Mouse (Mus musculus) A20 (cell line): ENCODE measurements around the gene Pald1.
A peak's percentile ranks its signal among the peaks of the same experiment; 100 is the strongest.

Experiments used
- DNase-seq: peaks from one replicate; pipeline ENCODE4 v3.0.0-alpha.2; 2011; ENCODE audit warnings: low read depth, low spot score

Gene Pald1

DNA sequence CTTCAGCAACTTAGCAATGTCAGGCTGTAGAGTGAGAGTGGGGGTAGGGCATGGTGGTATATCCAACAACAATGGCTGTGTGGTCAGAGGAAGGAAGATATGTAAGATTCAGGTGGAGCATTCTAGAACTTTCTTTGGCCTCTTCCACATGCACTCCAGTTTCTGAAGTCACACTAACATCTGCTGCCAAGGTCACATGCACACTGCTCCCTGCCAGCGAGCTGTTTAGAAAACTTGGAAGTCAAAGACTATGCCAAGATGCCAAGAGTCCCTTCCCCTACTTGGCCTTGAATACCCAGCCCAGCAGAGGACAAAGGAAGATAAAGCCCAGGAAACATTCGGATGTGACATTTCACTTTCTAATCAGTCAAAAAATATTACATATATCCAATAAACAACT, 19.6 kb upstream of the Pald1 start:
- no peak for DNase-seq

DNA sequence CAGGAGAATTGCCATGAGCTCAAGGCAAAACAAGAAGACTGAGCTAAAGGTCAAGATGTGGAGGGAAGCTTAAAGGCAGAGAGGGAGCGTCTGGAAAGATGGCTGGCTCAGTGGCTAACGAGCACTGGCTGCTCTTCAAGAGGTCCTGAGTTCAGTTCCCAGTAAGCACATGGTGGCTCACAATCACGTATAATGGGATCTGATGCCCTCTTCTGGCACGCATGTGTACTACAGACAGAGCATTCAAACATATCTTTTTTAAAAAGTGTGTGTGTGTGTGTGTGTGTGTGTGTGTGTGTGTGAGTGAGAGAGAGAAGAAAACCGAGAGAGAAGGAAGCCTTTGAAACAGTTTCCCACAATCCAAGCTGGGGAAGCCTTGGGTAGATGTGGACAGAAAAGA, 19.1 kb upstream of the Pald1 start:
- DNase-seq = peak; percentile 61

DNA sequence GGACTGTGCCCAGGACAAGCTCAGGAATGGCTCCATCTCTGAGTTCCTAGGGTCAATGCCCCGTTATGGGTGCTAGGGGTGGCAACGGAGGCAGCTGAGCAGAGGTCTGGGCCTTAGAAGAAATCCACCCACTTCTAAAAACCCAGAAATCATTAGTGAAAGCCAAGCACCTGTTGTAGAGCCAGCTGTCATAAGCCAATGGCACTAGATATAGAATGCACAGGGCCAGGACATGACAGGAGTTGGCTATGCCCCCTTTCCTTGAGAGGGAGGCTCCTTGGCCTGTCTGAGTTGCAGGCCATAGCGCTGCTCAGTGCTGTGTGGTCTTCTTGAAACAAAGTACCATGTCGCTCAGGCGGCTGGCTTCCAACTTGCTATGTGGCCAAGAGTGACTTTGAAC, 17.1 kb upstream of the Pald1 start:
- no peak for DNase-seq

DNA sequence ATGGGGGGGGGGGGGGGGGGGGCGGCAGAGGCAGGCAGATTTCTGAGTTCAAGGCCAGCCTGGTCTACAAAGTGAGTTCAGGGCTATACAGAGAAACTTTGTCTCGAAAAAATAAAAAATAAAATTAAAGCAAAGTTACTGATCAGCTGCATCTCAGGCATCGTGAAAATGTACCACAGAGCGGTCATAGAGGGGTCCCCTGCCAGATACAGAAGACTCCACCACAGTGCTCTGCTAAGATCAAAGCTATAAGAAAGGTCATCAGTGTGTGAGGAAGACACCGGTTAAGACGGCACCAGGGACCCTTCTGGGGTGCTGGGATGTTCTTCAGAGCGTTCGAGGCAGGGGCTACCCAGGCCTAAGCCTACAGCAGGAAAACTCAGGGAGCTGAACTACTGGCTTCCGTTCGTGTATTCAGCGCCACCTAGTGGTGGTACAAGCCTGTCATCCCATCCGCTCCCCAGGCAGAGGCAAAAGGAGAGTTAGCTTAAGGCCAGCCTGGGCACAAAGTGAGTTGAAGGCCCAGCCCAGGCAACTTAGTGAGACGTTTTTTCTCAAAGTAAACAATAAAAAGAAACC, 15.9 kb upstream of the Pald1 start:
- peak; percentile 75 for DNase-seq

DNA sequence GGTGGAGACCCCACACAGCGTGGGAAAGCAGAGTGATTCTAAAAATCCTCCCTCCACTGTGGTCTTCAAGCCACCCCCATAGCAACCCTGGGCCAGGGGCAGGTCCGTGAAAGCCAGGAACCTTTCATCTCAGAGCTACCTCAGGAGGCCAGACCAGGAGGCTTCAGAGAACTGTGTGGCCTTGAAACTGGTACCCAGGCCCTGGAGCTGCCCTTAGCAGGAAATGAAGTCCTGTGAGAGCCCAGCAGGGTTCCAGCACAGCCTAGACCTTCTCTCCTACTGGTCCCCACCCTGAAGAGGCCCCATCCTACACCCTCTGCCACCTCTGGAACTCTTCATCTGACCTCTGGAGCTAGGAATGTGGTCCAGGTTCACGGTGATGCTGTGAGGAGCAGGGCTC, 14.8 kb upstream of the Pald1 start:
- no peak for DNase-seq

DNA sequence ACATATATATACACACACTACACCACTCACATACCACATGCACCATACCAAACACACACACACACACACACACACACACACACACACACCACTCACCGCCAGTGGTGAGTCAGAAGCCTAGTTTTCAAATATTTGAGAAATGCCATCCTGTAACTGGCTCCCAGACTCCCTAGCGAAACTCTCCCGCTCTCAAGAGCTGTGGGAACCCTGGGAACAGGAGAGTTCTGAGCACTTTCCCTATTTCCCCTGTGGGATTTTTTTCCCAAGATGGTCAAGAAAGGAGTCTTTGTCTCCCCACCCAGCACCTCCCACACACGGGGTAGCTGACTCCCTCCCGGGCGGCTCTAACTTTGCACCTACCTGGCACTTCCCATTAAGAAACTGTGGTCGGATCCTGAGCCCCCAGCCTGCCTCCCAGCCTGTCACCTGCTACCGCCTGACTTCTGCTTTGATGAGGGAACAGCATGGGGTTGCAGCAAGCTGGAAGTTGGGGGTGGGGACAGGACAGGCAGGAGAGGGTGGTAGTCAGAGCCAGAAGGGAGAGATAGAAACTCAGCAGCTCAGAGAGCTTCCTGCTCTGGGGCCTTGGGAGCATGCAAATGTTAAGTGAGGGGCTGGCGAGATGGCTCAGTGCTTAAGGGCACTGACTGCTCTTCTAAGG, 11.3 kb upstream of the Pald1 start:
- DNase-seq = no peak

DNA sequence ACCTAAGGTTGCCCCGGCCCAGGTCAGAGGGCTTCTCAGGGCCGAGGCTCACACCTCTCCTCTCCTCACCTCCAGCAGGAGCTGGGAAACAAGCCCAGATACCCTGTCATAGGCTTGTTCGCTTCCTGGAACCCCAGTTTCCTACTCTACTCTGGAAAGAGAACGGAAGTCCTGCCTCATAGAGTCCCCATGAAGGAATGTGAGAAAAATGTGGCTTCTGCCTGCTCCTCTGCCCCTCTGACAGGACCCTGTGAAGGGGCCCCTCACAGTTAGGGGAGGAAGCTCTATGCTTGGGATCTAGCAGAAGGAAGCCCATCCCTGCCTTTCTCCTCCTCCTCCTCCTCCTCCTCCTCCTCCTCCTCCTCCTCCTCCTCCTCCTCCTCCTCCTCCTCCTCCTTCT, 9.3 kb upstream of the Pald1 start:
- DNase-seq = no peak

DNA sequence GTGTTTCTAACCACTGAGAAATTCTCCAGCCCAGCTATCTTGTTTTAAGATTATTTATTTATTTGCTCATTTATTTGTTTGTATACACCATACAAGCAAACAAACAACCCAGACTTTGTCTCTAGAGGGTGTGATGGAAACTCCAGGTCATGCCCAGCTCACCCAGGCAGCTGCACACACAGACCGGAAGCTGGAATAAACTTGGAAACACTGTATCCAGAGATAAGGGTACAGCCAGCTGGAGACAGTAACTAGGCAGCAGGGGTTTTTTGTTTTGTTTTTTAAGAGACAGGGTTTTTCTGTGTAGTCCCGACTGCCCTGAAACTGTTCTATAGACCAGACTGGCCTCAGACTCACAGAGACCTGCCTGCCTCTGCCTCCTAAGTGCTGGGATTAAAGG, 6.8 kb upstream of the Pald1 start:
- DNase-seq = no peak

DNA sequence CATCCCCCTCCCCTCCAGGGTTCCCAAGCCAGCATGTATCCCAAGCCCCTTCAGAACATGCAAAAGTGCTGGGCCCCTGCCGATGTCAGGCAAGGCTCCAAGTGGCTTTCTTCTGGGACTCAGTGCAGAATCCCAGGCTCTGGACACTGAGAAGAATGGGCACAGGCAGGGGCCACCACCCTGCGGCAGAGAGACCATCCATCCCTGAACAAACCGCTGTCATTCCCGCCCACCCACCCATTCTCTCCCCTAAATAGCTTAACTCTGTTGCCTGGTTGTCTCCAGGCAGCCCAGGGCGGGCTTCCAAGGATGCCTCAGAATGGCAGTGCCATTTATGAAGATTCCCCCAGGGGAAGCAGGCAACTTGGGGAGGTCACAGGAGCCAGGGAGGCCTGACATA, 5.7 kb upstream of the Pald1 start:
- DNase-seq = no peak

DNA sequence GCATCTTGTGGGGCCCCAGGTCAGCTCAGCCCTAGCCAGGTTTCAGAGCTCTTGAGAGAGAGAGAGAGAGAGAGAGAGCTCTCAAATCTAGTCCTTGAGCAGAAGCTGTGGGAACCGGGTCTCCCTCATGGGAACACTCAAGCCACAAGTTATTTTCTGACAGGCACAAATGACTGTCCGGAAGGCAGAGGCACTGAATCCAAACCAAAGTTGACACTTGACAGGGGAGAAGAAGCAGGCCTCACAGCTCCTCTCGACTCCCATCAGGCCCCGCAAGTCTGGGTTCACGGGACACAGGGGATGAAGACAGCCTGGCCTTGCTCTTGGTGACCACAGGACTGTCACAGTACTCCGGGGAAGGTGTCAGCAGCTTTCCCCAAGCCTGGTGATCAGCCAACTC, 3.0 kb upstream of the Pald1 start:
- DNase-seq = no peak

DNA sequence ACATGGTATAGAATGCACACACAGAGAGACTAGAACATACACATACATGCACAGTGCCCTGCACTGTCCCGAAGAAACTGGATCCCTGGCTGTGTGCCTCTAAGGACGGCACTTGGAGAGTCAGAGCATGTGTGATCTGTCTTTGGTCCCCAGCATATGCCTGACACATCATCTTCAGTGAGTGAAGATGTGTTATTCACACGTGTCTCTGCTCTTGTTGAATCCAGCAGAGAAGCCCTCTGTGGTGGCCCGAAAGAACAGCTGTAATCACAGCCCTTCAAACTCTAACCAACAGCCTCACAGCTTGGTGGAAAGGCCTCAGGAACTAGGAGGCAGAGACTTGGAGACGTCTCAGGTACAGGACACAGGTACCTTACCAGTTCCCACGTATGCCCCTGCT, 1.8 kb upstream of the Pald1 start:
- DNase-seq = no peak

DNA sequence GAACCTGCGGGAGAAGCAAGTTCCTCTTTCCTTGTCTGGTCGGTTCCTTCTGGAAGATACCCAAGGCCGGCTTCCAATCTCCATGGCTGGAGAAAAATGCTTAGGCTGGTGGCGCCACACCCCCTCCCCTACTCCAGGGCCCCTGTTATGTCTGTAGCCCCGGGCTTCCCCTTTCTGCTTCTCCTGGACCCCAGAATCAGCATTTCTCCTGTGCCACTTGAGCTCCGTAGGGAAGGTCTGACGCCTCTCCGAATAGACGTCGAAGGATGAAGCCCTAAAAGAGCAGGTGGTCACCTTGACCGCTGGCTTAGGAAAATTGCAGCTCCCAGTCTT, 351 bp upstream of the Pald1 start:
- DNase-seq = no peak

DNA sequence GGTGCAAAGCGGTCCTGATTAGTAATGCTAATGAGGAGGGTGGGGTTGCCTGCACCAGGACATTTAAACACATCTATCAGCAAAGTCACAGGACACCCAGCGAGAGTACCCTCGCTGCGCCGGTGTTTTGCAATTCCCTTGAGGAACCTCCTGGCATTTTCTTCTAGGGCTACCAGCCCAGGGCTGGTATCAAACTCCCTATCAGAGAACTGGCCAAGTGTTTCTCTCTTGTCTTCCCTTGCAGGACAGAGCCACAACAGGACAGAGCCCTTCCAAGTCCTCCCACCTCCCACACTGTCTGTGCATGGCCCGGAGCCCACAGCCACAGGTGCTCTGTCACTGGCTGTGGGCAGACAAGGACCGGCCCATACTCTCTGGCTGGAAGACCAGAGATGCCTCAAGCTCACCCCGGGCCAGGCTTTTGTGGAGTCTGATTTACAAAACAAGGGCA, 1.0 kb downstream of the Pald1 start:
- DNase-seq = no peak

DNA sequence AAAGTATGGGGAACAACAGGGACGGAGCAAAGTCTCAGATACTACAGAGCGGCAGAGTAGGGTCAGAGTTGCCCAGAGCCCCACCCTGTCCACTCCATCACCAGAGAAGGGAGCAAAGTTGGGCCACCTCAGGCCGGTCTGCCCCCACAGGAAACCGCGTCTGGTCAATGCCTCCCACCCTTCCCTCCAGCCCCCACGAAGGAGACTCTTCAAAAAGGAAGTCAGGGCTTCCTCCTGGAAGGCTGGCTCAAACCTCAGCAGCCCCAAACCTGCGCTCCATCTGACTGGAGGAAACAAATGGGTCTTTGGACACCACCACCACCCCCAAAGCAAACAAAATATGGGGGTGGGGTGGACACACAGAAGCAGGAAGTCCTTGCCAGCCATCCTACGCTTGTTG, 1.5 kb downstream of the Pald1 start:
- DNase-seq = no peak

DNA sequence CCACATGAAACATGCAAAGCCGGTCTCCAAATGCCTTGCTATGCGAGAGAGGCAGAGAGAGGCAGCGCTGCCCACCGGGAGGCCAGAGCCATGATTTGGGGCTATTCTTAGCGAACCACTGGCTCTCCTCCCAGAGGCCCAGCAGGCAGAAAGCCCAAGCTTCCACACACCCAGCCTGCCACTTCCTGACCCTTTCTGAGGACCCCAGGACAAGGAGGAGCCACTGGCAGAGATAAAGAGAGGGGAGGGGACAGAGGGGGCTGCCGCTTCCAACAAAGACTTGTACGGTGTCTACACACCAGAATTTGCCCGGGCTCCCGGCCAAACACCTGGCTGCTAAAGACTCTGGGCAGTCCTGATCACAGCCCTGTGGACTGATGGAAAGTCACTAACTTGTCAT, 3.1 kb downstream of the Pald1 start:
- no peak for DNase-seq

DNA sequence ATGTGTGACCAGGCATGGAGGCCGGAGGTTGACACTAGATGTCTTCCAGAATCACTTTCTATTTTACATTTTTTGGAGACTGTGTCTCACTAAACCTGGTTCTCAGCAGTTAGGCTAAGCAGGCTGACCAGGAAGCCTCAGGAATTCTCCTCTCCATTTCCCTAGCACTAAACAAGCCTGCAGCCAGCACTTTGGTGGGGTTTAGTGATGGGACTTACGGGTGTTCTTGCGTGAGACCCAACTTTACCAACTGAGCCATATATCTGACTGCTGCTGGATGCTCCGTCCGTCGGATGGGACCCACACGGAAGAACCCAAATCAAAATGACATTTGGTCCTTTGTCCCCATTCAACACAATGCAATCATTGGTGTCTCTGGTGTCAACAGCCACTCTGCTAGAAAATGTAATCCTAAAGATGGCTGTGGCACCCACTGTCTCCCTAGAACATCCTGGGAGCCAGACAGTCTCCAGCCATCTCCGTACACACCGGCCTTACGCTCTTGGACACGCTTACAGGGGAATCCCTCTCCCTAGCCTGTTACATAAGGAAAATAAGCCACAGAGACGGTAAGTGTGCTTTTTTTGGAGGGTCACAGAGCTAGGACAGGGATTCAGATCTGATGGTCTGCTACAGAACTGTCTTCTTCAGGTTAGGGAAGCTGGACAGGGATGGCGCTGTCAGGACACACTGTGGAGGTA, 3.8 kb downstream of the Pald1 start:
- no peak for DNase-seq

DNA sequence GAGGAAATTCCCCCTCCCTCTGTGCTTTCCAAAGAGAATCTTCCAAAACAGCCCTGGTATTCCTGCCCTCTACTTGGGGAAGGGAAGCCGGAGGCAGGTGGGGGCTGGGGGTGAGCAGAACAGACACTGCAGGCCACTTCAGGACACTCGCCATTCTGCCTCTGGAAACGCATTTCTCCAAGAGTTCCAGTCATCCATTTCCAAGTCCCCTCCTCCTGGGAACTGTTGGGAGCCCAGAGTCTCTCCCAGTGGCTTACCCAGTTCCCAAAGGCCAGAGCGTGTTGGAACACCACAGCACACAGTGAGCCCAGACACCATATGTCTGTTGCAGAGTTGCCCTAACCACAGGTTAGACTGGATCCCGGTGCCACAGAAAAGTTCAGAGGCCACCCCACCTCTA, 4.6 kb downstream of the Pald1 start:
- DNase-seq = no peak

DNA sequence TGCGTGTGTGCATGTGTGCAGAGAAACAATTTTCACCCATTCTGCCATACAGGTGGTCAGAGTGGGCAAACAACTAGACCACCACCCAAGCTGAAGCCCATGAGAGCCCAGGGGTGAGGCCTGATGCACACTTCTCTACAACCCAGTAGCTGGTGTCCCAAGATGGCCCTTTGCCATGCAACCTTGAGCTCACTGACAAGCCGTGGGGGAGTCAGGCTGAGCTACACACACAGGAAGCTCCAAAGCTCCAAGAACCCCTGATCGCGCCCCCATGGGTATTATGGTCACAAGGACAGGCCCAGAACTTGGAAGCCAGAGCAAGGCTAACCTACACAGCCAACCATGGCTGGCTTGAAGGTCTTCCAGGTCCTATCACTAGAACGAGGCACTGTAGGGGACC, 5.3 kb downstream of the Pald1 start:
- no peak for DNase-seq

DNA sequence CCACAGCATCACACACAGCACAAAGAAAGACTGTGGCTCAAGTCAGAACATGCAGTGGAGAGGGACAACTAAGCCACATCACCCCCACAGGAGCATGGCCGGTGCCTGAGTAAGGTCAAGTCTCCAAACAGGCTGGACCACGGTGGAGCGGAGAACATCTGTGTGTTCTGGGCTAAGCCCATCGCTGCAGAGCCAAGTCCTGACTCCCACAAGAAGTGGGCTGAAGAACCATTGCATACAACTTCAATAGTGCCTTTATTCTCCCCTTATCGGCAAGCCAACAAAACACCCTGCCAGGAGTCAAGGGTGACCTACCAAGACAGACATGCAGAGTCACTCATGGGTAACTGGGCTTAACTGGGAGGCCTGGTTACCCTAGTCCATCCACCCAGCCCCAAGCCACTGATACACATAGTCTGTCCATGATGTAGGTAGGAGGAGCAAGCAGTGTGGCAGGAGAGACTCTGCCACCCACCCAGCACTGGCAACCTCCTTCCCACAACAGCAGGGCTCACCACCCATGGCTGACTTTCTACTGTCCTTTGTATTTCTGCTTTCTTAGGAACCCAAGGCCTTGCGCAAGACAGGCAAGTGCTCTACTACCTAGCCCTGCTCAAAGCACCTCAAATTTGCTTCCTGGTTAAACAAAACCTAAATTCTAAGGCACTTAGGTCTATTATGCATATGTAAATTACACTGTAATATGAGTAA, 8.4 kb downstream of the Pald1 start:
- peak; percentile 19 for DNase-seq

DNA sequence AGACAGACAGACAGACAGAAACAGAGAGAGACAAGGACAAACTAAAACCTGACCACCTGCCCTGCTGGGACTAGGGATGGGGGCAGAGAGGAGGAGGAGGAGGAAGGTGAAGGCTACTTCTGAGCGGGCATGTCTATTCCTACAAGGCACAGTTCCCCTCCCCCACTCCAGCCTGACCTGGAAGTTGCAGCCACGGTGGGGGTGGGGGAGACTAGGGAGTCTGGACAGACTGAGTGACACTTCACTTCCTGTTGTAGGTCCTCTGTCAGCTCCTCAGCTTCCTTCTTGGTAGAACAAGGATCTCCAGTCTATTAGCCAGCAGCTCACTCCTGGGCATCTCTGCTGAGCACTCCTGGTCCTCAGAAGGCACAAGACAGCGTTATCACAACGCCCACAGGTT, 9.3 kb downstream of the Pald1 start:
- DNase-seq = no peak

DNA sequence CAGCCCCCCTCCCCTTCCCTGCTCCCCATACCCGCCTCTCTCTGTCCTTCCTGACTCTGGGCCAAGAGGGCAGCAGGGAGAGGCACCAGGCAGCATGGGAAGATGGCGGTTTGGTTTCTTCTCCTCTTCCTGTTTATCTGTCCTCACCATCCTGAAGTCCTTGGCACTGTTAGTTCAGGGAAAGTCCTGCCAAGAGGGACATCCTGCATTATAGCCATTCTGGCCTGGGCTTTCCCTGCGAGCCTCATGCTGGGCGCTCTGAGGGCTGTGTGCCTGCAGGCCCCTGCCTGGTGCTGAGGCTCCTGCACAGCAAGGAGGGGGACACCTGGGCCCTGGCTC, 10.8 kb downstream of the Pald1 start:
- DNase-seq = no peak

DNA sequence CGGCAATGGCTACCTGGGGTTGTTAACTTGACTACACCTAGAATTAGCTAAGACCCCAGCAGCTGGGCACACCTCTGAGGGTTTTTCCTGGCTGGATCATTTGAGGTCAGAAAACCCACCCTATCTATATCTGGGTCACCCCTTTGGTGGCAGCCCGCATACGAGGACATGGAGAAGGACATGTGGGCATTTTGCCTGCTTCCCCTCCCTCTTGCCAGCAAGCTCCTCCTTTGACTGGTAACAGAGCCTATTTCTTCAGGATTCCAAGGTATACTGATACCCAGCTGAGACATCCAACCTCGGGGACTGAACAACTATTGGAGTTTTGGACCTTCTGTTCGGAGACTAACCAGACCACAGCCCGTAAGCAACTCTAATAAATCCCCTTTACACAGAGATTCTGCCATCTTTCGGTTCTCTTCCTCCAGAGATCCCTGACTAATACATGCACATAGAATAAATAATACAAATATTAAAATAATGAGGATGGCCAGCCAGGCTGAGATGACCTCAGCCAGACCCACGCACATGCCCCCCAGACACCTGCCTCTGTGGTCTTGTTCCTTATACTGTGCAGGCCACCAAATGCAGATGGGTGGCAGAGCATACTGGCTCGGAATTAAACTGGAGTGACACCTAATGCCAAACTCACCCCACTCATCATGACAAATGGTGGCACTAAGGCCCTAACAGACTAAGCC, 11.3 kb downstream of the Pald1 start:
- no peak for DNase-seq
